8 mouse cellular contexts compared by ENCODE assay signal in genomic region chr4:155148910-155149698, GRCm38 (mm10).
A peak's percentile ranks its signal among the peaks of the same experiment; 100 is the strongest.
DNase-seq lines count a peak whose midpoint lies in the region; ATAC-seq lines count a peak whose summit lies in the region.

No protein-coding gene starts in this region.

- H3K36me3 ChIP-seq in forebrain, embryonic 16.5 days (ENCODE audit: control insufficient read depth, insufficient read depth) = no peaks in the 10 kb centered on the region

- WGBS in forebrain, embryonic 16.5 days = 78% methylated on average over 8 of the region's 8 CpGs

- no peaks in the 10 kb centered on the region for H3K27me3 ChIP-seq in forebrain, embryonic 16.5 days (replicated peaks; ENCODE audit: control insufficient read depth, insufficient read depth, low read length)

- H3K27ac ChIP-seq in forebrain, embryonic 16.5 days (ENCODE audit: low read length) = no peak overlapping the region

- H3K4me3 ChIP-seq in forebrain, embryonic 16.5 days (replicated peaks; ENCODE audit: low read length) = no peak overlapping the region

- DNase-seq in cerebellum, postnatal 10 days = peak; percentile 64 to 74
- no peak for DNase-seq in cerebellum, adult 8-10 months
- peak; percentile 73 for DNase-seq in fibroblast of lung, adult 2 months (ENCODE audit: low read depth)
- peak; percentile 95 for DNase-seq in kidney, adult 11 months
- DNase-seq in lung, postnatal 10 days = peak; percentile 88
- DNase-seq in spleen, postnatal 14 days (ENCODE audit: low spot score in 2 of 2) = no peak

- H3K9ac ChIP-seq in forebrain, embryonic 16.5 days (replicated peaks; ENCODE audit: low read depth, low read length) = no peak overlapping the region

- ATAC-seq in erythroid progenitor cell, adult 5-6 weeks (replicated peaks; ENCODE audit: low FRiP score, poor library complexity, severe bottlenecking) = no peak
- no peak for ATAC-seq in forebrain, embryonic 16.5 days

- no peak overlapping the region for H3K4me2 ChIP-seq in forebrain, embryonic 16.5 days (ENCODE audit: low read length)

- no peaks in the 10 kb centered on the region for H3K9me3 ChIP-seq in forebrain, embryonic 16.5 days (ENCODE audit: control insufficient read depth, low read length)

- peaks cover 22% of the 10 kb centered on the region for H3K4me1 ChIP-seq in forebrain, embryonic 16.5 days (replicated peaks; ENCODE audit: control insufficient read depth, insufficient read depth, low read length)

Comparison
In these comparisons a context has a peak if more than half of its experiments do, and no peak if none do; other contexts are left out.
1. DNase-seq: peak in cerebellum, postnatal 10 days (2 of 2), fibroblast of lung, adult 2 months (single experiment), kidney, adult 11 months (single experiment) and lung, postnatal 10 days (single experiment); none in cerebellum, adult 8-10 months (single experiment) and spleen, postnatal 14 days (0 of 2).